Mouse (Mus musculus) spleen, embryonic (tissue): ENCODE data around the gene Ppy.

Experiments used
- CTCF ChIA-PET: fragments of 350-600 bp; sonication (Branson Sonifier 250); formaldehyde crosslinking; loops from one replicate; lab custom pipeline; 2022; lab: Charles Lee

Gene Ppy

DNA sequence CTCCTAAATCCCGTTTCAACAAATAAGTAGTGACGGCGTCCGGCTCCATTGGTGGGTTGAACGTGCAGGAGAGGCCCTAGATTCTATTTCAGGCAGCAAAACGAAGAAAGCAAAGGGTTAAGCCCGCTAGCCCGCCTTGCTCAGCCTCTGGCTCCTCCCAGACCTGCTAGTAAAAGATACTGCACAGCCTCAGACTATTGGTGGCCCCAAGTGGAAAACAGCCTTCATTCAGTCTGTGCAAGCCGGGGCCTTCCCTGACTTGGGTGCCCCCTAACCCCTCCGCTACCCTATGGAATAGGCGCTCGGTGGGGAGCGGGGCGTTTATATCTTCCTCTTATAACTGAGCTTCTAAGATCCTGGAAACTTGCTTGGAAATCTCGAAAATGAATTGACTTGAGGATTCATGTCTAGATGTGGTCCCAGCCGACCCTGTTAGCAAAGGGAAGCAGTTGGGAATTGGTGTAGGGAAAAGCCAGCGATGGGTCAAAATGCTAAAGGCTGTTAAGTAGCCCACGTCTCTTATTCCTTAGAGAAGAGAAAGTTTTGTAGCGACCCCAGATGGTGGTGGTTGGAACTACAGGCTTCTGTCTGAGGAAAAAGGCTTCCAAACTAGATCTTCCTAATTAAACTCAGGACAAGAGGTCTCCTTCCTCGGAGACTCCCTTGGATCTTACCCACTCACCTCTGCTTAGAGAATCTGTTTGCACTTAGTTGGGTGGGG is 11.9 kb downstream of the Ppy start:
- CTCF ChIA-PET = no interaction called here

DNA sequence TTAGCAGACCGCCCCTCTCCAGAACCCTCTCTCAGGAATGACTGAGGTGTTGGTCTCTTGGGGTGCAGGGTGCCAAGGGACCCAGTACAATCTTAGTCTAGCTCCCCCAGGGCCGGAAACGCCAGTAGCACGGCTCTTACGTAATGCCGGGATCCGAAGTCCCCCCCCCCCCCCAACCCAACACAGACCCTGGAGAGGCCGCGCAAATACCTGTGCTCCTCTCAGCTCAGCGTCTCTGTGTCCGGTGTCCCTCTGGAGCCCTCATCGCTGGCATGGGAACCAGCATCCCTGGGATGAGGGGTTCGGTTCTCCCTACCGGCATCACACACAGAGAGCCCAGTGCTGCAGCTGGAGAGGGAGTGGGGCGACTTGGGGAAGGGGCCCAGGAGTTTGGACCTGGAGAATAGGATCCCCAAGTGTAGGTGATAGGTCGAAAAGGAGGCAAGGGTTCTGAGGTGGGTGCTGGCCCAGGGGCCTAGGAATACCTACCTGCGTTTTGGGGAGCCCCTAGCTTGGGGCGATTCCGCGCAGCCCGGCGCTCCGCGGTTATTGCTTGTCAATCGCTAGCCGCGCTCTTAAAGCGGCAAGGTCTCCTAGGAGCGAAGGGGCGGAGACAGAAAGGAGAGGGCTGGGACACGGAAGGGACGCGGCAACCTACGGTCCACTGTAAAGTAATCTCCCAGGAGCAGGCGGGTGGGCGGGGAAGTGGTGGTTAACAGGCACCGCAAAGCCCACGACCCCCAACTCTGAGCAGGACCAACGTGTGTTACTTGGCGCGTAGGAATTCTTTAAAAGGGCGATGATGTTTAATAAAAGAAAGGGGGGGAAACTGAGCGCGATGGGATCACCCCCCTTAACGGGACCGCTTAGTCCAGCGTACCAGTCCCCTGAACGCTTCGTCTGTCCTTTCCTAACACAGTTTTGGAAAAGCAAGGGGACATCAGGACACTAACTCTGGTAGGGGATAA is 12.9 kb downstream of the Ppy start, which contains the start of gene Mpp2:
Gene Mpp2, minus strand, starts transcription at position 585 of the 968 bp plus-strand sequence.
- CTCF ChIA-PET = interaction anchor here (0.7 kb wide), 1 partner anchor 9 kb away, joined by 5 read pairs; no protein-coding TSS in a partner anchor

DNA sequence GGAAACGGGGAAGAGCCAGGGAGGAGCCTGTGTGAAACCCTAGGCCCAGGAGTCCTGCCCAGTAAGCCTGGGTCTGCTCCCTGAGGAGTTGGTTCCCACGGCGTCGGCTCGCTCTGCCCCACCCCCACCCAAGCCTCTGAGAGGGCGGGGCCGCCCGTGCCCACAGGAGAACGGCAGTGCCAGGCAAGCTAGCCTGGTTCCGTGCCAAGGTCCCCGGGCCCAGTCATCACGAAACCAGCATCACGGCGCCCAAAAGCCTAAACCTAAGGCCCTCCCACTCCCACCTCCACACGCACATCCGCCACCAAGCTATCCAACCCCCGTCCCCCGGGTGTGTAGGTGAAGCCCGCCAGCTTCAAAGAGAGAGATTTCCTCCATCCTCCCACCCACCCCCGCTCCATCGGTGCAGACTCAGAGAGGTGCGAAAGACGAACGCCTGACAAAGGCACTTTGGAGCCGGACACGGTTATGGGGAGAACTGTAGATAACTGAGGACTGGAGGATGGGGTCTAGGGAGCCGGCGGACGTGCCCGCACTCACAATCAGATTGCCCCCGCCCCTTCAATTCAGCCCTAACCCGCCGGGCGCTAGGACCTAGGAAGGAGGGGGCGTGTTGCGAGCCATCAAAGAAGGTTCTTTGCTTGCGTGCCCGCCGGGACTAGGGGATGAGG is 13.9 kb downstream of the Ppy start:
- CTCF ChIA-PET = interaction anchor here (0.6 to 0.7 kb wide), 2 partner anchors 10 to 55 kb away, joined by 5 to 9 read pairs; no protein-coding TSS in a partner anchor

DNA sequence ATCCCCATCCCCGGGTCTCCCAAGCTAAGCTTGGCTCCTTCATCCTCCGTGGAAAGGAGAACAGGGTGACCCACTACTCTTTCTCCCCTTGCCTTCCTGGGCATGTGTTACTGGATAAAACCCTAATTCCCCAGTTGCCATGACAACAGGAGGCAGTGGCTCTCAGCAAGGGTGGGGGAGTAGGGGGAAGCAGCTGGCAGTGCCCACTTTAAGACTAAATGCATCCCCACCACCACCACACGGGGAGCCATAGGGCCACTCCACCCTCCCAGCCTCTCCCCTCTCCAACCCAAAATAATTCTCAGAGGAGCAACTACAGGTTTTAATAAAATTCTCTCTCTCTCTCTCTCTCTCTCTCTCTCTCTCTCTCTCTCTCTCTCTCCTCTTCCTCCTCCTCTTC is 14.8 kb downstream of the Ppy start:
- CTCF ChIA-PET = no interaction called here

DNA sequence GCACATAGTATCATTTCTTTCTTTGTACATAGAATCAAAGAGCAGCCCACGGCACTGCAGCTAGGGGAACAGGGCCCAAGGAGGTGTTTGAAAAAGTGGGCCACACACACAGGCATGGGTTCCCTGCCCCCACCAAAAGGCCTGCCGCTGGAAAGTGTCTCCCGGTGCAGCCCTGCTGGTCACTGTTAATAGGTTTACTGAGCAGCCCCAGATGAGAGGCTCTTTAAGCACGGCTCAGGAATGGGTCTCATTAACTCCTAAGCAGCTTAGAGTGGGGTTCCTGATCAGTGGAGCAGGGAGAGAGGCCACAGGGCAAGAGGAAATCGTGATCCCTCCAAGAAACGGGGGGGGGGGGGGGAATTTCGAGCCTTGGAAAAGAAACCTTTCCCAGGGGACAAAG is 17.0 kb downstream of the Ppy start:
- CTCF ChIA-PET = no interaction called here

DNA sequence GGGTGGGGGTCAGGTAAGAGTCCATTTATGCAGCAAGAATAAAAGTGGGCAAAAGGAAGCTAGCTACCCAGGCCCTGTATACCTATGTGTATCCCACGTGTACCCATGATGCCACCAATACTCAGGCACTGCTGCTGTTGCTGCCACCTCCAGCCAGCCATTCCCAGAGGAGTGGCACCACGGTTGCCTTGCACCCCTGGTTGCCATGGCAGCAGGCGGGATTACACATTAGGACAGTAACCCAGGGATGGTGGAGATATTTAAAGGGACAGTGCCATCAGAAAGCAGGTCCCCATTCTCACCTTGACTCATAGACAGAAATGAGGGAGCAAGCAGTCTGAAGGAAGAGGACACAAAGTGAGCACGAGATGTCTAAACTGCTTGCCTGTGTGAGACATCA is 17.9 kb downstream of the Ppy start:
- CTCF ChIA-PET = no interaction called here

DNA sequence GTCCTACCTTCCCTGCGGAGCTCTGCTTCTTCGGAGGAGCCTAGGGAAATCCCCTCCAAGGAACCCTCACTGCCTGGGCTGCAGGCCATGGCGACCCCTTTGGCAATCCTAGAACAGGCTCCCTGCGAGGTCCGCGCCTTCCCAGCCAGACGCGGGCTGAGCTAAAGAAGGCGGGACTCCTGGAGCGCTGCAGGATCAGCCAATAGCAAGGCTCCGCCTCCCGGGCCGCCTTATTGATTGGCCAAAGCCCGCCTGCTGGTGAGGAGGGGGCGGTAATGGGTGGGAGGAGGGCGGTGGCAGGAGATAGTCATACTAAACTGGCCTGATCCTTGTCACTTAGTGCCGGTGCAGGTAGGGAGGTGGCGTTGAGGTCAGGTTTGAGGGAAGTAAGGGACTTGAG is 18.8 kb downstream of the Ppy start:
- CTCF ChIA-PET = interaction anchor here (0.6 kb wide), 1 partner anchor 311 kb away, joined by 7 read pairs; no protein-coding TSS in a partner anchor

DNA sequence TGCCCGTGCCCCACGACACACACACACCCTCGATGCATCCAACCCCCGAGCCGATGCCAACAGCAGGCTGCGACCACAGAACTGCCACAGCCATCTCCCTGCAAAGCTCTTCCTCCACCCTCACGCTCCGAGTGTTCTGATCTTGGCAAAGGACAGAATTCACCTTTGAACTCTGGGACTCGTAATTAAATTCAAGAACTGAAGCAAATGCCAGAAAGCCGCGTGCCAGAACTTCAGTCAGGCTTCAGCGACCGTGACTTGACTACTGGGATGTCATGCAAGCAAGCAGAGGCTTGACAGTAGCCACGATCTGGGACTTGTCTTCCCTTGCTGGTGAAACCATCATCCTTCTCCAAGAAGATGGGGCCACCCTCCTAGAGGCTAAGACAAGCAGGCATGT is 27.4 kb downstream of the Ppy start:
- CTCF ChIA-PET = no interaction called here

DNA sequence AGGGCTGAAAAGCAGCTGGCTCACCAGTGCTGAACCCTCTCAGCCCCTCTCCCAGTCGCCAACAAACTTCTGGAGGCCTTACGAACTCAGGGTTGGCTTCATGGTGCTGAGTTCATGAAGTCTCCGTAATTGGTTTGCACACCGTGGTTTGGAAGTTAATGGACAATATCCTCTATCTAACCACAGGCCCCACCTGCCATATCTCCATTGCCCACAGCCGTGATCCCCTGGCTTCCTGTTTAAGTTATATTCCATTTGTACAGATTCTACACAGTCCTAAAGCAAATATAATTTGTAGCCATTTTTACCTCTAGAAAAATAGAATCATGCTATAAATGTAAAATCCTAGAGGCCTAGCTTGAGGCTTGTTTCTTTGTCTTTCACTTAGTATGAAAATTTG is 28.4 kb downstream of the Ppy start:
- CTCF ChIA-PET = interaction anchor here (0.5 kb wide), 1 partner anchor 12 kb away, joined by 18 read pairs; no protein-coding TSS in a partner anchor

DNA sequence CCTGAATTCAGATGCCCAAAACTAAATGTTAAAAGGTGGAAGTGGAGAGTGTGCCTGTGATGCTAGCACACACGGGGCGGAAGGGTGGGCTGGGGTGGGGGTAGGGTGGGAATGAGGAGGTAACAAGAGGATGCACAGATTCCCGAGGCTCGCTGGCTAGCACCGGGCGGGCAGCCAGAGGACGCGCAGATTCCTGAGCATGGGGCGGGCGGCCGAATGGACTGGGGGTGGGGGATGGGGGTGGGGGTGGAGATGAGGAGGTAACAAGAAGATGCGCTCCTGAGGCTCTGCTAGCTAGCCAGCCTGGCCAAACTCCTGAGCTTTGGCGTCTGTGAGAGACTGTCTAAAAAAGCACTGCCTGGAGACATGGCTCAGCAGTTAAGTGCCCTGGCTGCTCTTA is 30.7 kb downstream of the Ppy start:
- CTCF ChIA-PET = no interaction called here

DNA sequence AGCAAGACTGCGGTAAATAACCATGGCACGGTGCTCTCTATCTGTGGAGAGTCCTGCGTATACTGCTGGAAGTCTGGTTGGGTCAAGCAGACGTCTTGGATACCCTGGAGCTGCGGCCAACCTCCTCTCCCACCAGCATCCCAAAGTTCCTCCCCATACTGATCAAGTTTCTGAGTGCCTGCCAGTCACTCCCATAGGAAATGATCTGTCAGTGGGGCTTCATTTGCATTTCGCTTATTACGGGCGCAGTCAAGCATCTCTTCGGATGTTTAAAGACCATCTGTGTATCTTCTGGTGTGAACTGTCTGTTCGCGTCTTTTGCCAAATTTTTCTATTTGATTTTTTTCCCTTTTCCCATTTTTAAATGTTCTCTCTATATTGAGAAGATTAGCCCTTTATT is 31.5 kb downstream of the Ppy start:
- CTCF ChIA-PET = no interaction called here

DNA sequence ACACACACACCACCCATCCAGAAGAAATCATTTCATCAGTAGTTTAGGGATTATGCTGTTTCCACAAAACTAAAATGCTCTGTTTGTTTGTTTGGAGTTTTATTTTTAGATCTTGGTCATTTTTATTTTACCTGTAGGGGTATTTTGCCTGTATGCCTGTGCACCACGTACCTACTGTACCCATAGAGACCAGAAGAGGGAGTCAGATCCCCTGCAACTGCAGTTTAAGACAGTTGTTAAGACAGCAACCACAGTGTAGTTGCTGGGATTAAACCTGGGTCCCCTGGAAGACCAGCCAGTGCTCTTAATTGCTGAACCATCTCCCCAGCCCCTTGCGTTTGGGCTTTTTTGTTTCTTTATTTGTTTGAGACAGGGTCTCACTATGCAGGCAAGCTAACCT is 32.1 kb downstream of the Ppy start:
- CTCF ChIA-PET = no interaction called here

DNA sequence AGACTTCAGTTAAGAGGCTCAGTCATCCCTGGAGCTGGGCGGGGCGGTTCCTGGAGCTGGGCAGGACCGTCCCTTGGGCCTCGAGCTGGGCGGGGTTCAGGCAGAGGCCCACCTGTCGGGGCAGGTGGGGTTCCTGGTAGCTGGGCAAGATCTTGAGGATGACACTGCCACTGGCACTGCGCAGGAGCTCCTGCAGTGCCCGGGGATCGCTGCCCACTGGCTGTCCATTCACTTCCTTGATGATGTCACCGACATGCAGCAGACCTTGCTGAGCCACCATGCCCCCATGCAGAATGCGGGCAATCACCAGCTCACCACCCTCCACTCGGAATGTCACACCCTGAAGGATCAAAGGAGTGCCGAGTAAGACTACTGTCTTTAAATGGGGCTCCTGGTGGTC is 38.0 kb downstream of the Ppy start:
- CTCF ChIA-PET = no interaction called here

DNA sequence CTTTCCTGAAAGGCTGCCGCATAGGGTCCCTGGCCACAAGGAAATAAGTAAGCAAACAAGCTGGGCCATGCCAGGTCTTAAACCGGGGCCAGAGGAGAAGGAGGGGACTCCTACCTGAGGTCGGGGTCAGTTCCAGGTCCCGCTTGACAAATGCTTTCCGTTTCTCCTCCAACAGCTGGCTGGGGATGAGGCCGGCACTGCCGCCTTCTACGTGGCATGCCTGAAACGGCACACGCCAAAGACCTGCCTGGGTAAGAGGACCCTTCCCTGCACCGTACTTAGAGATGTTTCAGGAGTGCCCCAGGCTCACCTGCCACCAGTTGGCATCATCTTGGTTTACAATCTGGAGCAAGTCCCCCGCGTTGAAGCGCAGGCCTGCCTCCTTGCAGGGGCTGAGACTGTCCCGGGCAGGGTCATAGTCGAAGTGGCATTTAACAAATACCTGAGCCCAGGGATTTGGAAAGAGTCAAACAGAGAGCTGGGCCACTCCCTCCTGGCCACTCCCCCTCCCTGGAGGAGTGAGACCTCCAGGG is 39.1 kb downstream of the Ppy start:
- CTCF ChIA-PET = no interaction called here

DNA sequence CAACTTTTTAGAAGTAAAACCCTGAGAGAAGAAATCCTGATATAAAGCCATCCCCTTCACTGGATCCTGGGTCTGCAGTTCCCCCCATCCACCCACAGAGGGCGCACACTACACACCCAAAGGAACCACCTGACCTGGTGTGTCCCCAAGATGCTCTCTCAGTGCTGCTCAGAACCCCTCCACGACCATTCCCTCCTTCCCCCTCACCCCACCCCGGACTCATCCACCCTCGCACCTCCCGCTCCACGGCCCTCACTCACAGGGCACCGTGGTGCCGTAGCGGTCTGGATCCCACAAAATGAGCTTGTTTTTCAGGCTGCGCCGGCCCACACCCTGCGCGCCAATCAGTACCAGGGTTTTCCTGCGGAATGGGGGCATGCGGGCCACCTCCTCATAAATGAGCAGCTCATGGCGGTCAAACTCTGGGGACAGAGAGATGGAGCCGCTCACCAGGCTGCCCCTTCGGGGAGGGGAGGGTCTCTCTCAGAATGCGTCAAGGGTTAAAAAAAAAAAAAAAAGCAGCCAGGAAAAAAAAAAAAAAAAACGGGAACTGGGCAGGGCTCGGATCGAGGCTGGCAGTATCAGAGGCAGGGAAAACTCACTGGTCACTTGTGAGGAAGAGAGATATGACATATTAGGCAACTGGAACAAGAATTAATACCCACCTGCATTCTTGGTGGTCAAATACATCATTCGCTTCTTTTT is 39.7 kb downstream of the Ppy start:
- CTCF ChIA-PET = interaction anchor here (0.7 to 0.8 kb wide), 2 partner anchors 11 to 38 kb away, joined by 18 to 19 read pairs; no protein-coding TSS in a partner anchor

DNA sequence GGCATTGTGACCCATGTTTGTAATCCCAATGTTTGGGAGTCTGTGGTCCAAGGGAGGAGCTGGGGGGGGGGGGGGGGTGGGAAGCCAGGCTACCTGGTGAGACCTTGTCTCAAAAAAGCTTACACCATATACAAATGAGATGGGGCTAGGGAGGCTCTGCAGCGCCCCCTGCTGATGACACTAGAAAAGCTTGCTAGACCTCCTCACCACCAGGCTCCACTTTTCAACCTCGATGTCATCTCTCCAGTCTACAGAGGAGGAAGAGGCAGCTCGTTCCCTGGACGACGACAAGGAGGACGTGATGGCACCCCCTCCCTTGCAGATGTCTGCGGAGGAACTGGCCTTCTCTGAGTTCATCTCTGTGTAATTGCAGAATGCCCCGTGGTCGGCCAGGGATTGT is 47.3 kb downstream of the Ppy start:
- CTCF ChIA-PET = interaction anchor here (0.7 to 0.9 kb wide), 2 partner anchors 13 to 169 kb away, joined by 4 to 21 read pairs; partner anchors contain the start of gene Cd300lg

DNA sequence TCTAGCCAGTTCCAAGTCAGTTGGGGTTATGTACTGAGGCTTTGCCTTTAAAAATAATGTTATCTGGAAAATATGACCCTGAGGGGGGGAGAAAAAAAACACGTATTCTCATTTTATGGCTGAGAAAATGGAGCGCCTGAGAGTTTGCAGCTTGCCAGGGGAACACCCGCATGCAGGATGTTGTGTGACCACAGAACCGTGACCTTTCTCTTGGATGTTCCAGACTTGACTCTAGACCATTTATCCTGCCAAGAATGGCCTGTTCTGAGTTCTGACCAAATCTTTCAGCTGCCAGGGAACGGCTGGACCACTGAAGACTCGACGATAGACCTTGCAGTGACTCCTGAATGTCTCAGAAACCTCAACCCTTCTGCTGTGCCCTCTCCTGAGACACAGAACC is 47.9 kb downstream of the Ppy start:
- CTCF ChIA-PET = interaction anchor here (0.9 kb wide), 1 partner anchor 12 kb away, joined by 4 read pairs; the partner anchor contains the start of gene Cd300lg

DNA sequence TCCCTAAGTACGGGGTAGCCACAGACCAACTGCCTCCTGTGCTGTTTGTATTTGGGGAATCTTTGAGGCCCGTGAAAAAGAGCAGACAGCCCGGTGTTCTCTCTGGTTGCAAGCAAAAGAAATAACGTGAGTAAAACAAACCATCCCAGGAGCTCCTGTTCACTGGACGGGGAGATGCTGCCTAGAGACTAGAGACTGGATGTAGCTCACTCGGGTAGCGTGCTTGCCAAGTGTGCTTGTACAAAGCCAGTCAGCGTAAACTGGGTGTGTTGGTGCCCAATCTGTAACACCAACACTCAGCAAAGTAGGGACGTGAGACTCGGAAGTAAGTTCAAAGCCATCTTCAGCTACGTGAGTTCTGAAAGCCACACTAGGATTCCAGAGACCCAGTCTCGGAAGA is 48.4 kb downstream of the Ppy start:
- CTCF ChIA-PET = no interaction called here

DNA sequence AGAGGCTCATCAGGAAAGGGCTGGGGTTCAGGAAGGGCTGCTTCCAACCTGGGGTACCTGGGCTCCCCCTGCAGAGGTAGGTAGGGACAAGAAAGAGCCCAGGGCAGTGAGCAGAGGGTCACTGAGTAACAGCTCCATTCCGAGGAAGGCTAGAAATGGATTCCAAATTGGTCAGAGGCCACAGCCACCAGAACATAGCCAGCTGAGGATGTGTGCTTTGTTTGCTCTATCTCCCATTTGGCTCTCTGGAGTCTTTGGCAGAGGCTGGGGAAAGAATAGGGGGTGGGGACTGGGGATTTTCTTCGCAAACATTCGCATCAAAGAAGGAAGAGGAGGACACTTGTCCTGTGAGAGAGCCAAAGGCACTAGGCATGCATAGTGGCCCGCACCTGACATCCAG is 49.2 kb downstream of the Ppy start:
- CTCF ChIA-PET = no interaction called here

DNA sequence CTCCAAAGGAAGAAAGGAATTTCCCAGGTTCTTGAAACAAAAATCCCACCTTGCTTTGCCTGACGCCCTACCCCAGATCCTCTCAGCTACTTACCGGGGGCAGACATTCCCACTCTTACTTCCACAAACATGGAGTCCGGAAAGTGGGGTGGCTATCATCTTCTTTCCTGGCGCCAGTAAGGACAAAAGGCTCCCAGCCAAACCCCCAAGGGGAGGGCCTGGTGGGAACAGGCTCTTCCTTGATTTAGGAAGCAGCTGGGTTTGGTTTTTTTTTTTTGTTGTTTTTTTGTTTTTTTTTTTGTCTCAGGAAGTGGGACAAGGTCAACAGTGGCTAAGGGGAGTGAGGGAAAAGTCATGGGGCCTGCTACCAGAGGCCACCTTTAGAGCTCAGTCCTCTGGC is 49.6 kb downstream of the Ppy start:
- CTCF ChIA-PET = no interaction called here
